Mouse (Mus musculus): Measurements from ENCODE around the gene Traf1.

Traf1 gene

GRCm38 (mm10) chr2:34966243-34966934, 4.8 kb upstream of the Traf1 start:
- no peak for DNase-seq (ENCODE audit: low read depth, low spot score)

DNA sequence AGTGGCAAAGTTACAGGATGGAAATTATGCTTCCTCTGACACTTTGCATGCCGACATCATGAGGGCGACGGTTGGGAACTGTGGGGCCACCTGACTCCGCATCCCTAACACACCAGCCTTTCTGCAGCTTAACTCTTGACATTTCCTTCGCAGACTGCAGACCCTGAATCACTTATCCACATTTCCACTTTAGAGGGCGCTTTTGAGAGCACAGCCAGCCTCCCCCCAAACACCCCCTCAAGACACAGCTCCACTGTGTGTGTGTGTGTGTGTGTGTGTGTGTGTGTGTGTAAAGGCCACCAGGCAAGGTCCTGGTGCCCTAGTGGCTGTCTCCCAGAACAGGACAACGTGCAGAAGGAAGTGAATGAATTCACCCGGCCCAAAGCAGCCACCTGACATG, 4.2 kb upstream of the Traf1 start:
- no peak for DNase-seq (ENCODE audit: low read depth, low spot score)

DNA sequence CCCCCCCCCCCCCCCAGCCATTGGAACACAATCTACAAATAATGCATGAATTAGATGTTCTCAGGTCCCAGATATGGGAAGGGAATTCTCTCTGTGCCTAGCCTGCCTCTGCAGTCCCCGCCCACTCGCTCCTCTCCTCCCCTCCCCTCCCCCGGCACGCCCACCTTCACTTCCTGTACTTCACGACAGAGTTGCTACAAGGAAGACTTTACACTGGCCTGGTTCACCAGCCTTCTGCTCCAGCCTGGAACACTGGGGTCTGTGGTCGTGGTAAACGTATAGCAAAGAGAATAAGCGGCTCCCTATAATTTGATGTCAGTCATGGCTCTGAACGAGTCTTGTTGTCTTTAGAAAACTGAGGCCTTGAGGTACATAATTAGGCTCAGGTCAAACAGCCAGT, 3.7 kb upstream of the Traf1 start:
- DNase-seq (ENCODE audit: low read depth, low spot score), result no peak

DNA sequence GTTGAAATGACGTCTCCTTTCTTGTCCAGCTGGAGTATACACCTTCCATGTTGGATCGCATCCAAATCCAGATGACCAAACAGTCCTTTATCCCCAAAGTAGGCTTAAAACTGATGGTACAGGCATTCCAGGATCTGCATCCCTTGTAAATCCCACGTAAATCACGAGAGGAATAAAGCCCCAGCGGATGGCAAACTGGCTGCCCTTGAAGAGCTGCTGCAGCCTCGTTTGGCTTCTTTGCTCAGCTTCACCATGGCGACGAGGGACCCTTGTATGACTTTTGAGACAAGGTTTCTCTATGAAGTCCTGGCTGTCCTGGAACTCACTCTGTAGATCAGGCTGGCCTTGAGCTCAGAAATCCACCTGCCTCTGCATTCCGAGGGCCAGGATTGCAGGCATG, 3.1 kb upstream of the Traf1 start:
- no peak for DNase-seq (ENCODE audit: low read depth, low spot score)

GRCm38 (mm10) chr2:34964230-34964629, 2.7 kb upstream of the Traf1 start:
- DNase-seq (ENCODE audit: low read depth, low spot score), result no peak

GRCm38 (mm10) chr2:34963371-34963956, 1.9 kb upstream of the Traf1 start:
- no peak for DNase-seq (ENCODE audit: low read depth, low spot score)

DNA sequence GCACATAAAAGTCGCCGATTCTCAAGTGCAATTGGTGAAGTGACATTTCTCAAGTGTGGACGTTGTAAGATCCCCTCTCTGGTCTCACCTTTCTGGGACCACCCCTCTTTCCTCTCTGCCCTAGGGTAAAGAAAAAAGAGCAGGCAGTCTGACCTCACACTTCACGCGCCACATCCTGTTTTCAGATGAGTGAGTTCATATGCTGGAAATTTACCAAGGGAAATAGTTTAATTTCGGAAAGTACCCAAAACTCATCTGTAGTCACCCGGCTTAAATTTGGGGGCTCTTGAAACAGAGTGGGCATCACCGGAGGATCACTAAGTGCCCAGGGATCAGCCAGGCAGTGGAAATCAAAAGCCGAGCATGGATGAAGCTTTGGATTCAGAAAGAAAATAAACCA, 1.3 kb upstream of the Traf1 start:
- no peak for DNase-seq (ENCODE audit: low read depth, low spot score)

DNA sequence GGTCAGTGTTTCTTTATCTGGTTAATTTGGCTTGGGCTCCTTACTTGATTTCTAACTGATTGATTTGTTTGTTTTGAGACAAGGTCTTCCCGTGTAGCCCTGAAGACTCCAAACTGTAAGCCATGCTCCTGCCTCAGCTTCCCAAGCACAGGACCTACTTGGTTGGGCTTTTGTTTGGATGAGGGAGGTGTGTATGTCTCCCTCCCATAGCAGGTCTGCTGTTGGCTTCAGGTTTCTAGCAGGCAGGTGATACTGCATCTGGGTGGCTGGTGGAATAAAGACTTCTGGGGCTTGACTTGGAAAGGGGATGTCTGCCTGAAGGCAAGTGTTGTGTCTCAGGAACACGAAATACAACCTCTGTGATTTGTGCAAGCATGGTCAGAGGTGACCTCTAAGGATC, 639 bp upstream of the Traf1 start:
- no peak for DNase-seq (ENCODE audit: low read depth, low spot score)

- no peak for DNase-seq (ENCODE audit: low read depth, low spot score)
These were observed 606 bp downstream of the Traf1 start for GRCm38 (mm10) chr2:34960966-34961365.

DNA sequence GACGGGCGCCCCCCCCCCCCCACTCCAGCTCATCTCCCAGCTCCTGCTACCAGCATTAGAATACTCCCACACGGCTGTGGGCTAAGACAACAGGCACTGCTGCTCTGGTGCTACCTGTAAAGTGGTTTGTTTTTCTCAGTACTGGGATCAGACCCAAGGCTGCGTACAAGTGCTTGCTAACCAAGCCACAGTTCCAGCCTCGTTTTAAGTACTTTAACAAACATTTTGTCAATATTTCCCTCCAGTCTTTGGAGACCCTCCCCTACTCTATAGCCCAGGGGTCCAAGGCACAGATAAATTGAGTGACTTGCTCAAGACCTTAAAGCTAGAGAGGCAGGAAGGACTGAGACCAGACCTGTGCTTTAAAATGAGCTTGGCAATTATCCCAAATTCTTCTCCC, 1.1 kb downstream of the Traf1 start:
- DNase-seq (ENCODE audit: low read depth, low spot score), result no peak

GRCm38 (mm10) chr2:34958582-34958981, 3.0 kb downstream of the Traf1 start:
- DNase-seq (ENCODE audit: low read depth, low spot score), result no peak

DNA sequence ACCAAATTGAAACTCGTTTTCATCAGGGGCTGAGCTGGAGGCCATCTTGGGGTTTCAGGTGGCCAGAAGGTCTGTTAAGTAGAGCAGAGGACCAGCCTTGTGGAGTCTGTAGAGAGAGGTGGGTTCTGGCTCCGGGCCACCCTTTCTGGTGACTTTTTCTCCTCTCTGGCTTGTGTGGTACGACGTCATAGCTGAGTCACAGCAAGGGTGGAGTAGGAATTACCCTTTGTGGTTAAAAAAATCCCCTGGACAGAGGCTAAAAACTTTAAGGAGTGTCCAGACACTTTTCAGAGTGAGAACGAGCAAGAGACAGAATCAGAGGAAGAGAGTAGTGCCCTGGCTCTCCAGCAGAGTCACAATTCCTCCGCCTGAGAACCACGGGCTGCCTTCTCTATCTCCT, 3.5 kb downstream of the Traf1 start:
- DNase-seq (ENCODE audit: low read depth, low spot score), result no peak

DNA sequence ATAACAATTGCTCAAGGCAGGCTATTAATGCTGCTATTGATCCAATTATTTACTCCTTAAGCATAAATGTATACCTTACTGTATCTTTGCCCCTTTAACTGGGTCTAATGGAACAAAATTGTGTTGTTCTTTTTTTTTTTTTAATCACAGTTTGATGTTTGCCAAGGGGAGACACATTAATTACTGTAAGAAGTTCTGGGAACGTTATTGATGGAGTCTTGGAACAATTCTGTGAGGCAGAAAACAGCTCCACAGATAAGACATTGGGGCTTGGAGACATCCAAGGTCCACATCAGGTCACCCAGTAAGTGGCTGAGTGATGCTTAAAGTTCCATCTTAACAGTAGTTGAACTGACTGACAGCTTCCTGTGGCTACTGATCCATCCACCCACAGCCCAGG, 4.2 kb downstream of the Traf1 start:
- DNase-seq (ENCODE audit: low read depth, low spot score), result no peak

DNA sequence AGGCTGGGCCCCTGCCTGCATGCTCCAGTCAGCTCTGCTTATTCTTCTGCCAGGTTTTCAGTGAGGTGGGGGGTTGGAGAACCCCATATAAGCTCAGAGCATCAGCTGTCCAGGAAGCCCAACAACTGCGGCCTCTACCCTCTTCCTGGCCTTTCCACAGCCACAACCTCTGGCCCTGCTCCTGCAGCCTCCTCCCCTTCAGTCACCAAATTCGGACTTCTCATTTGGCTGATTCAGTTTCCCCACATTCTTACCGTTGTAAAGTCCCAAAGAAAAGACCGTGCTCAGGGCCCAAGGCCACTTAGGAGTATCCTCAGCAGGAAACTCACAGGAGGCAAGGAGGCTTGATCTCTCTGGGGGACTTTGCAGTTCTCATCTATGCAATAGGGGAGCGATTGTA, 4.6 kb downstream of the Traf1 start:
- no peak for DNase-seq (ENCODE audit: low read depth, low spot score)

DNA sequence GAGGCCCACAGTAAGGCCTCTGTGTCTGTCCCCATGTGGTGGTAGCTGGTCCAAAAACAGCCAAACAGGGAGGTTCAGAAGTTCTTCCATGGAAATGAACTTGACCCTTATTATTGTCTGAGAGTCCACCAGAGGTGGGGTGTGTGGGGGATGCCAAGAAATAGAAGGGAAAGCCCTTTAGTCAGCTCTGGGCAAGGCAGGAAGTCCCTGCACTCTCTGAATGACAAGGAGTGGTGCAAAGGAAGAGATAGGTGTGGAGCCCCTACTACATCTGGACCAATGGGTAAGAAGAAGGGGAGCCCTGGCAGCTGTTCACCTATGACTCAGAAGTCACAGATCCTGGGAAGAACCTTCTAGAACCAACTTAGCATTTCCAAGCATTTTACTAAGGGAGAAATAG, 7.2 kb downstream of the Traf1 start:
- DNase-seq (ENCODE audit: low read depth, low spot score), result no peak

GRCm38 (mm10) chr2:34953547-34954116, 7.9 kb downstream of the Traf1 start:
- DNase-seq (ENCODE audit: low read depth, low spot score), result no peak

DNA sequence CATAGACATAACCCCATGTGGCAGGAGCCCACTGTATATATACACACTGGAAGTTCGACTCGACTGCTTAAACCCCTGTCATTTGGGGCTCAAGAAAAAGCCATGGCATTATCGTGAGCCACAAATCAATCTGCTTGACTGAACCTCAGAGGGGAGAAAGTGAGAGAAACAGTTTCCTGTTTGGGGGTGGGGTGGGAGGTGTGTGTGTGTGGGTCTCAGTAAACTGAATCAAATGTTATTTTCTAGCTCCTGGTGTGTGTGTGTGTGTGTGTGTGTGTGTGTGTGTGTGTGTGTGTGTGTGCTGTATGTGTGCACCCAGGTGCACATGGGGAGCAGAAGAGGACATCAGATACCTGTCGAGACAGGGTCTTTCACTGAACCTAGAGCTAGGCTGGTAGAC, 8.6 kb downstream of the Traf1 start:
- no peak for DNase-seq (ENCODE audit: low read depth, low spot score)

GRCm38 (mm10) chr2:34951469-34951868, 10.1 kb downstream of the Traf1 start:
- DNase-seq (ENCODE audit: low read depth, low spot score), result no peak

DNA sequence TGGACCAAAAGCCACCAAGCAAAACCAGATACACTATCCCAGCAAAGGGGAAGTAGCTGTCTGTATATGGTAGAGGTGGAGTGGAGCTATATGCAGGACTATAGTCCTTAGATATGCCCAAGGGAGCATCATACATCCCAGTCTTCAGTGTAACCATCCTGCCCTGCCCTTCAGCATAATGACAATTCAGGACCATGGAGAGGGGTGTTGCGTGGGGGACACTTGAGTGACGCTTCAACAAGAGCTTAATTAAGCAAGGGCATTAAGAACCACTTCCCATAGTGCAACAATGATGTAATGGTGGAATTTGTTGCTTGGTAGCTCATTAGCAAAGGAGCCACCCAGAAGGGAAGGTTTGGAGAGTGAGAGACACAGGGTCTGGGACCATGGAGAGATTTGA, 12.9 kb downstream of the Traf1 start:
- DNase-seq (ENCODE audit: low read depth, low spot score), result no peak

DNA sequence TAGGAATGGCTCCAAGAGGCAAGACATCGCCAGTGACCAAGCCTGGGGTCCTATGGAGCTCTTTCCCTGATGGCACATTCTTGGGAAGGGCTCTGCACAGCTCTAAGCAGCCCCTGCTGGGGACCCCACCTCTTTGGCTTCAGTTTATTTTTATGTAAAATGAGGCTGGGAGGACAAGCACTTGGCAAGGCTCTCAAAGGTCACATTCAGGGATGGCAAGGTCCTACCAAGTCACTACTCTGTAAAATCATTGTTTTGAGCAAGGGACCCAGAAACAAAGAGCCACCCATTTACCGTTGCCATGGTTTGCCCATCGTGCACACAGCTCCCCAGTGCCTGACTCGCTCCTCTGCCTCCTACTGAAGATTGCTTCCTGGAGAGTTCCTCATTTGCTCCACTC, 15.5 kb downstream of the Traf1 start:
- DNase-seq (ENCODE audit: low read depth, low spot score), result no peak

GRCm38 (mm10) chr2:34945580-34945979, 16.0 kb downstream of the Traf1 start:
- DNase-seq (ENCODE audit: low read depth, low spot score), result no peak

DNA sequence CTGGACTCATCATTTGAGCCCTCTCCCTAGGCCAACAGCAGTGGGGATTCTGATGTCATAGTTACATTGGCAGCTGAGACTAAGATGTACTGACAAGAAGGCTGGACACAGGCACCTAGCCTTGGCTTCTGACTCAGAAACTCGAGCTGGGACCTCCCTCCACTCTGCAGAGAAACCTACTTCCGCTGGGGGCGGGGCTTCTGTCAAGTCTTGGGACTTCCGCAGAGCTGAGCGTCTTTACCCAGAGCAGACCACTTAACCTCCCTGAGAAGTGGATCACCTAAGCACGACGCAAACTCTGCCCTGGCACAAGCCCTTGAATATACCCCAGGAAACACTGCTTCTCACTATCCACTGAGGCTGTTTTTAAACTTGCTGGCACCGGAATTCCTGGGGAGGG, 16.8 kb downstream of the Traf1 start:
- no peak for DNase-seq (ENCODE audit: low read depth, low spot score)

GRCm38 (mm10) chr2:34943556-34944120, 17.9 kb downstream of the Traf1 start:
- no peak for DNase-seq (ENCODE audit: low read depth, low spot score)

All from embryo, embryonic 11.5 days (tissue).